16 mouse cellular contexts compared by ENCODE assay signal in the genomic region with DNA sequence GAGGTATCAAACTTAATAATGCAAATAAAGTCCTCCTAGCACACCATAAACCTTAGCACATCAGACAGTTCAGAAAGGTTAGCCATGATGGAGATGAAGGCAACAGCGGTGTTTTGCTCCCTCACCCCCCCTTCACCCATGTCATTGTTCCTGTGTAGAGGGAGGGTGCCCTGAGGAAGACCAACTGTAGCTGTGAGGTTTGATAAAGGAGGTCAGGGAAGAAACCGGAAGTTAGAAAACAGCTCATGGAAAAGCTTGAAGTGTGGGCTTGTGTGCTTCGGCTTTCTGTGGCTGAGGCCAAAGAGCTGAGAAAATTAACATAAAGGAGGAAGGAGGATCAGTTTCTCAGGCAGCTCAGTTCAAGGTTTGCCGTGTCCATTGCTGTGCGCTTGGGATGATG.
"Had no signal": no experiment of that assay in that cellular context is flagged by ENCODE, and none has a peak within 500 bp of the region (broad histone marks: within the 10 kb centered on the region; RNA-seq: fewer than 3 reads in every experiment).

No protein-coding gene starts in this region.

- H3K9ac ChIP-seq: neural tube, embryonic 13.5 days; neural tube, embryonic 15.5 days; stomach, embryonic 15.5 days had no signal

- H3K4me2 ChIP-seq: neural tube, embryonic 13.5 days; neural tube, embryonic 15.5 days; stomach, embryonic 15.5 days had no signal

- H3K27me3 ChIP-seq: neural tube, embryonic 13.5 days; neural tube, embryonic 15.5 days; stomach, embryonic 15.5 days had no signal

- H3K4me3 ChIP-seq: neural tube, embryonic 13.5 days; neural tube, embryonic 15.5 days; stomach, embryonic 15.5 days had no signal

- H3K36me3 ChIP-seq: neural tube, embryonic 13.5 days; neural tube, embryonic 15.5 days; stomach, embryonic 15.5 days had no signal

- H3K4me1 ChIP-seq: stomach, embryonic 15.5 days had no signal

- H3K9me3 ChIP-seq: neural tube, embryonic 13.5 days; neural tube, embryonic 15.5 days; stomach, embryonic 15.5 days had no signal

- DNase-seq: retina, postnatal 1 day; right cerebral cortex, adult 18-20 months; right cerebral cortex, postnatal 14 days; right cerebral cortex, postnatal 25 days; right cerebral cortex, postnatal 4 days; spleen, adult 18-20 months; thymus, adult 18-20 months; thymus, adult 2 months; thymus, postnatal 14 days; thymus, postnatal 25 days; thymus, postnatal 36 days; thymus, postnatal 4 days had no signal

- H3K27ac ChIP-seq: neural tube, embryonic 15.5 days; stomach, embryonic 15.5 days; stomach, postnatal 0 days had no signal
